ENCODE assay signal across 18 mouse cellular contexts in genomic region chr2:36139096-36139495, GRCm38 (mm10). TPM values are rescaled to one million over a fixed set of nuclear protein-coding genes. Genes with fewer than 3 reads are reported as not detected.
A peak's percentile ranks its signal among the peaks of the same experiment; 100 is the strongest.
DNase-seq lines count a peak whose midpoint lies in the region; ATAC-seq and TF ChIP-seq lines count a peak whose summit lies in the region.
"Had no signal": no experiment of that assay in that cellular context is flagged by ENCODE, and none has a peak within 500 bp of the region (broad histone marks: within the 10 kb centered on the region; RNA-seq: fewer than 3 reads in every experiment).

No protein-coding gene starts in this region.

- no peak overlapping the region for H3K4me2 ChIP-seq in kidney, embryonic 16.5 days (replicated peaks; ENCODE audit: low read depth, low read length)
- H3K4me2 ChIP-seq in stomach, embryonic 15.5 days = no peak overlapping the region
- H3K4me2 ChIP-seq in stomach, postnatal 0 days (replicated peaks; ENCODE audit: low read depth) = no peak overlapping the region
- H3K4me2 ChIP-seq: embryonic facial prominence, embryonic 13.5 days had no signal

- H3K9ac ChIP-seq in kidney, embryonic 16.5 days (replicated peaks; ENCODE audit: low read length) = no peak overlapping the region
- no peak overlapping the region for H3K9ac ChIP-seq in stomach, embryonic 15.5 days
- H3K9ac ChIP-seq in stomach, postnatal 0 days (ENCODE audit: low read length) = no peak overlapping the region
- H3K9ac ChIP-seq: embryonic facial prominence, embryonic 13.5 days had no signal

- no peak for TF ChIP-seq CTCF in stomach, postnatal 0 days (IDR thresholded peaks at IDR 0.05; ENCODE audit: low read depth)

- TF ChIP-seq EP300 in stomach, postnatal 0 days (optimal IDR thresholded peaks at IDR 0.05) = no peak

- peak overlapping the region; percentile 70; the same call in 1 of the 2 replicates for H3K27ac ChIP-seq in heart, embryonic 10.5 days
- peak overlapping the region; percentile 60 for H3K27ac ChIP-seq in kidney, embryonic 16.5 days (ENCODE audit: low read length)
- peak overlapping the region; percentile 48; the same call in 1 of the 2 replicates for H3K27ac ChIP-seq in stomach, embryonic 15.5 days
- H3K27ac ChIP-seq in stomach, postnatal 0 days (replicated peaks) = no peak overlapping the region; the same call in 1 of the 2 replicates
- H3K27ac ChIP-seq: embryonic facial prominence, embryonic 13.5 days; hindbrain, embryonic 10.5 days; left cerebral cortex, adult 2 months had no signal

- DNase-seq in heart, embryonic 10.5 days (ENCODE audit: low spot score) = no peak
- no peak for DNase-seq in heart, postnatal 36 days
- no peak for DNase-seq in kidney, postnatal 14 days
- DNase-seq in stomach, postnatal 0 days (ENCODE audit: low spot score) = no peak
- no peak for DNase-seq in adrenal gland, adult 2 months
- no peak for DNase-seq in cerebellum, postnatal 36 days
- DNase-seq: adrenal gland, postnatal 25 days; B cell, adult 2 months; cerebellum, adult 2 months; gastrocnemius, postnatal 14 days; kidney, postnatal 10 days; right cerebral cortex, adult 18-20 months; thymus, adult 2 months had no signal

- 48% methylated on average over 2 of the region's 2 CpGs for WGBS in heart, embryonic 10.5 days
- 46% methylated on average over 2 of the region's 2 CpGs for WGBS in kidney, embryonic 16.5 days
- WGBS in stomach, embryonic 15.5 days = 31% methylated on average over 2 of the region's 2 CpGs
- 31% methylated on average over 2 of the region's 2 CpGs for WGBS in stomach, postnatal 0 days

- H3K4me1 ChIP-seq in heart, embryonic 10.5 days = peaks cover 18% of the 10 kb centered on the region
- H3K4me1 ChIP-seq in kidney, embryonic 16.5 days (ENCODE audit: insufficient read depth, low read length) = peaks cover 30% of the 10 kb centered on the region
- peaks cover 11% of the 10 kb centered on the region for H3K4me1 ChIP-seq in stomach, embryonic 15.5 days
- H3K4me1 ChIP-seq in stomach, postnatal 0 days (replicated peaks; ENCODE audit: control insufficient read depth, insufficient read depth) = peaks cover 3% of the 10 kb centered on the region; the same call in 1 of the 2 replicates

- no peaks in the 10 kb centered on the region for H3K9me3 ChIP-seq in heart, embryonic 10.5 days
- no peaks in the 10 kb centered on the region for H3K9me3 ChIP-seq in kidney, embryonic 16.5 days (ENCODE audit: low read length)
- H3K9me3 ChIP-seq in stomach, embryonic 15.5 days = no peaks in the 10 kb centered on the region
- H3K9me3 ChIP-seq in stomach, postnatal 0 days (ENCODE audit: control insufficient read depth, low read length) = no peaks in the 10 kb centered on the region
- H3K9me3 ChIP-seq: embryonic facial prominence, embryonic 13.5 days; hindbrain, embryonic 10.5 days had no signal

- ATAC-seq in kidney, embryonic 16.5 days (ENCODE audit: low FRiP score, low TSS enrichment) = no peak
- ATAC-seq in stomach, embryonic 15.5 days (ENCODE audit: insufficient read depth, low FRiP score, low read depth) = no peak
- ATAC-seq in stomach, postnatal 0 days (ENCODE audit: low FRiP score, low TSS enrichment) = no peak

- no peaks in the 10 kb centered on the region for H3K27me3 ChIP-seq in heart, embryonic 10.5 days (ENCODE audit: insufficient read depth, poor library complexity, severe bottlenecking)
- no peaks in the 10 kb centered on the region for H3K27me3 ChIP-seq in kidney, embryonic 16.5 days (ENCODE audit: insufficient read depth, low read length)
- no peaks in the 10 kb centered on the region for H3K27me3 ChIP-seq in stomach, embryonic 15.5 days (replicated peaks)
- H3K27me3 ChIP-seq in stomach, postnatal 0 days (ENCODE audit: control insufficient read depth, insufficient read depth, low read length) = no peaks in the 10 kb centered on the region
- H3K27me3 ChIP-seq: embryonic facial prominence, embryonic 13.5 days had no signal

- H3K4me3 ChIP-seq in heart, embryonic 10.5 days = no peak overlapping the region
- H3K4me3 ChIP-seq in kidney, embryonic 16.5 days (ENCODE audit: low read length) = no peak overlapping the region
- no peak overlapping the region for H3K4me3 ChIP-seq in stomach, embryonic 15.5 days (replicated peaks)
- H3K4me3 ChIP-seq in stomach, postnatal 0 days (ENCODE audit: low read depth, low read length) = no peak overlapping the region
- H3K4me3 ChIP-seq: embryonic facial prominence, embryonic 13.5 days; hindbrain, embryonic 10.5 days; left cerebral cortex, adult 2 months had no signal

- intact Hi-C loops in heart, postnatal 36 days (cut with DNase I) = loop anchor here (5.0 kb wide), 3 partner anchors 73 to 127 kb away; partner anchors contain the start of genes Morn5 and Ndufa8

- H3K36me3 ChIP-seq in heart, embryonic 10.5 days = peaks cover 31% of the 10 kb centered on the region
- H3K36me3 ChIP-seq in kidney, embryonic 16.5 days (ENCODE audit: insufficient read depth, low read length) = peaks cover 8% of the 10 kb centered on the region; the same call in 1 of the 2 replicates
- no peaks in the 10 kb centered on the region; the same call in 1 of the 2 replicates for H3K36me3 ChIP-seq in stomach, embryonic 15.5 days
- H3K36me3 ChIP-seq in stomach, postnatal 0 days (ENCODE audit: control insufficient read depth, insufficient read depth, low read length) = peaks cover 2% of the 10 kb centered on the region

RNA-seq across cellular contexts. Expression of gene Rbm18, which starts 2.5 kb away (rescaled TPM):
- polyA plus RNA-seq in heart, embryonic 10.5 days (2016; fragmentation: Nextera tagmentation; extraction: Ambion mirVana) = 60.0 and 60.7 TPM in 2 replicates
- total RNA-seq in heart, postnatal 36 days (2021) = 10 to 100 TPM; 32.7 to 38.0 TPM
- polyA plus RNA-seq in kidney, embryonic 16.5 days (2015; fragmentation: Nextera tagmentation; extraction: Ambion mirVana) = 74.5 and 75.4 TPM in 2 replicates
- polyA plus RNA-seq in stomach, embryonic 15.5 days (2015; fragmentation: Nextera tagmentation; extraction: Ambion mirVana) = 54.9 and 60.1 TPM in 2 replicates
- 33.7 and 34.0 TPM in 2 replicates for polyA plus RNA-seq in stomach, postnatal 0 days (2015; fragmentation: Nextera tagmentation; extraction: Ambion mirVana)
- total RNA-seq in adrenal gland, adult 2 months (2021) = 10 to 100 TPM; 27.0 to 27.1 TPM
- 3.2 and 3.6 TPM in 2 replicates for polyA plus RNA-seq in adrenal gland, adult 2 months (2012; rRNA removed)

RNA-seq across cellular contexts. Expression of gene Mrrf, which starts 2.9 kb away (rescaled TPM):
- 29.9 and 35.0 TPM in 2 replicates for polyA plus RNA-seq in heart, embryonic 10.5 days (2016; fragmentation: Nextera tagmentation; extraction: Ambion mirVana)
- 10 to 100 TPM; 43.4 to 43.7 TPM for total RNA-seq in heart, postnatal 36 days (2021)
- polyA plus RNA-seq in kidney, embryonic 16.5 days (2015; fragmentation: Nextera tagmentation; extraction: Ambion mirVana) = 27.3 and 31.7 TPM in 2 replicates
- 27.4 and 30.7 TPM in 2 replicates for polyA plus RNA-seq in stomach, embryonic 15.5 days (2015; fragmentation: Nextera tagmentation; extraction: Ambion mirVana)
- 19.2 and 21.0 TPM in 2 replicates for polyA plus RNA-seq in stomach, postnatal 0 days (2015; fragmentation: Nextera tagmentation; extraction: Ambion mirVana)
- total RNA-seq in adrenal gland, adult 2 months (2021) = 10 to 100 TPM; 24.0 to 31.8 TPM
- polyA plus RNA-seq in adrenal gland, adult 2 months (2012; rRNA removed) = 18.5 and 22.2 TPM in 2 replicates

RNA-seq across cellular contexts. Expression of gene Lhx6, which starts 33.9 kb away (rescaled TPM):
- polyA plus RNA-seq in heart, embryonic 10.5 days (2016; fragmentation: Nextera tagmentation; extraction: Ambion mirVana) = 0.43 and 1.5 TPM in 2 replicates
- 1 to 10 TPM; 5.5 to 9.0 TPM for total RNA-seq in heart, postnatal 36 days (2021)
- 2.9 and 3.2 TPM in 2 replicates for polyA plus RNA-seq in kidney, embryonic 16.5 days (2015; fragmentation: Nextera tagmentation; extraction: Ambion mirVana)
- 1.2 and 1.8 TPM in 2 replicates for polyA plus RNA-seq in stomach, embryonic 15.5 days (2015; fragmentation: Nextera tagmentation; extraction: Ambion mirVana)
- 0.41 and 0.79 TPM in 2 replicates for polyA plus RNA-seq in stomach, postnatal 0 days (2015; fragmentation: Nextera tagmentation; extraction: Ambion mirVana)
- 1 to 10 TPM; 2.0 to 2.3 TPM for total RNA-seq in adrenal gland, adult 2 months (2021)
- polyA plus RNA-seq in adrenal gland, adult 2 months (2012; rRNA removed) = 3.4 and 5.2 TPM in 2 replicates
